Mouse (Mus musculus) CD4-positive, CD25-positive, alpha-beta regulatory T cell, adult 2 months (primary cell): ENCODE measurements around the gene Itgb6.

Experiments
- DNase-seq: peaks from one replicate; pipeline ENCODE4 v3.0.0-alpha.2; 2012; ENCODE audit warnings: low read depth, low spot score

Itgb6 gene

DNA sequence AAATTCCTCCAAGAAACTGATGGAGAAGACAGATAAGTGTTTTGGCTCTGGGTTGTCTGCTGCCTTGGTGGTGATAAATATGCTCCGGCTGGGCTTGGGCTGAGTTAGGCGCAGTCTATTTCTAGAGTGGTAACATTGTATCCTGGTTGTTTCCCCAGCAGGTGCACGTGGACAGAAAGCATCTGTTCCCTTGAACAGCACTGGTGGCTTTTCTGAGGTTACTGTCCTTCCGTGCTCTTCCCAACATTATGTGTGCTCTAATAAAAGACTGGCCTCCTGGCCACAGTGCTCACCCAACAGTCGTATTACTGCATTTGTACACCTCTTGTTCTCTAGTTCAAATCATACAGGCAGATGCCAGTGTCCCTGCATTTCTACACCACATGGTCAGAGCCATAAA, 9.6 kb downstream of the Itgb6 start:
- no peak for DNase-seq

DNA sequence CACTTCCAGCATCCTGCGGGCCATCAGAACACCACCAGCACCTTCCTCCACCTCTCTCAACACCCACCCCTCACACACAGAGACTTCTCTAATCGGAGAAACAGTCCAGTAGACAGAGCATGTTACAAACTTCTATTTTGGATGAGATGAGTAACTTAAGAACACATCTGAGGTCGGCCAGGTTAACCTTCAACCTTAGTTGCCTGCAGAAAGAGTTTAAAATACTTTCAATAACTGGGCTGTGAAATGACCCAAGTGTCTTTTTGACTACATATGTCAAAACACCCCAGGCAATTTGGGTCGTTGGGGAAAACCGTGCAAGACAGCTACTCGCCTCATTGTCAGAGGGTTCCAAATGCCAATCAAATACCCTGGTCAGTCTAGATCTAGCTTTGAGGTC, 10.0 kb downstream of the Itgb6 start:
- DNase-seq = no peak

- peak; percentile 16 for DNase-seq
These were observed 11.2 kb downstream of the Itgb6 start for GRCm38 (mm10) chr2:60711098-60711880.

GRCm38 (mm10) chr2:60710317-60710716, 12.1 kb downstream of the Itgb6 start:
- DNase-seq = no peak

DNA sequence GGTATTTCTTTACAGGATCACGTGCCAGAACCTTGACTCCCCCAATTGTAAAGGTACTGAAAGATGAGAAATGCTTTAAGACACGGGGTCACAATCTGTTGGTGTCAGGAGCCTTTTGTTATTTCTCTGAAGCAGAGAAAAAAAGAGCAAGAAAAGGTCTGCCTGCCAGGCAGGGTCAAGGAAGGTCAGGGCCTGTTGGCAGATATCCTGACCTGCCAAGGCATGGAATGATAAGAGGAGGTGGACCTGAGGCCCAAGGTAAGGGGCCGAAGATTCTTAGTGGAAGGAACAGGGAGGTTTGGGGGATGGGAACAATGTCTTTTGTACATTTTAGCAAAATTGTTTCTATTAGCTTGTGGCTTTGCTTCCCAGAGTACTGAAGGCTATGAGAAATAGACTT, 13.8 kb downstream of the Itgb6 start:
- DNase-seq = no peak

- DNase-seq = no peak
These were observed 15.6 kb downstream of the Itgb6 start for GRCm38 (mm10) chr2:60706866-60707265.

DNA sequence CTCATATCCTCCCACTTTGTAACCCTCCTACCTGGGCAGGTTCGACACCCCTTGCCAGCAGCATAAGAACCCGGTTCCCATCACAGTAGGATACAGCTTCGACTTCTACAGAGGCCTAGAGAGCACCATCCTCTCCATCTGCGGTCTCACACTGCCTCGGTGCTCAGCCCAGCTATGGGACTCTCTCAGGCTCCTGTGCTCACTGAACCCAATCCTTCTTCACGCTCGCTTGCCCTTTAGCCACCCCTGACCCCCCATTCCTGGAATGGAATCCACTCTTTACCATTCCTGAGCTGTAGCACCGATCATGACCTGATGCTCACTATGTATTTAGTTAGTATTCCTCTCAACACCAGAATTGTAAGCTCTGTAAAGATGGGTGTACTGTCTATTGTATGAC, 17.0 kb downstream of the Itgb6 start:
- DNase-seq = no peak

DNA sequence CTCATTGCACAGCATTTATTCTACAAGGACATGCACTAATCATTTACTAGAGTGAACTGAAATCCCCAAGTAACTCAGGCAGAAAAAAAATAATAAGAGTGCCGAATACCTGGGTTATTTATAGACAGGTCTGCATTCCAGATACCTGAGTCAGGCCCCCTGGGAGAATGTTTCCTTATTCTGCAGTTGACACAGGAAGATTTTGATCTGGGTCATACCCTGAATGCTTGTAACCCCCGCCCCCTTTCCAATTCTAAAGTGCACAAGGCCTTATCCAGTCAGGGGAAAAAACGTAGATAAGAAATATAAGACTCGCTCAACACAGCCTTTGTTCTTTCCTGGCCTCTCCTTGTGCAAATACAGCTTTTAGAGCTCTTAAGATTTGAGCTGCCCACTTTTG, 19.1 kb downstream of the Itgb6 start:
- DNase-seq = no peak

DNA sequence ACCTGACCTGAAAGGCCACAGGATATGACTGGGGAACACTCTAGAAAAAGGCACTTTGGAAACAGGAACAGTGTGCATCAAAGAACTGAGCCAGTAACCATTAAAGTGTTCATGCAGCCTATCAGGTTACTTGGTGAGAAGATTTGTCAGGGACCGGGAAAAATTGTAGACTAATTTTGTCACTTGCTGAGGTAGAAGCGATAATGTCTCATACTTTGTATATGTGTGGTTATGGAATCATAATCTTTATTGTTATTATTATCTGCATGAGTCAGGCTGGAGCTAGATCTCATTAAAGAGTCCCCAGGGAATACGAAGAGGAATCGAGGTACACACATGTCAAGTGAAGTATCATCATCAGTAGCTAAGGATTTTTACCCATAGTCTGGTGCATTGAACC, 21.5 kb downstream of the Itgb6 start:
- DNase-seq = no peak

- no peak for DNase-seq
These were observed 22.4 kb downstream of the Itgb6 start for GRCm38 (mm10) chr2:60700013-60700412.

DNA sequence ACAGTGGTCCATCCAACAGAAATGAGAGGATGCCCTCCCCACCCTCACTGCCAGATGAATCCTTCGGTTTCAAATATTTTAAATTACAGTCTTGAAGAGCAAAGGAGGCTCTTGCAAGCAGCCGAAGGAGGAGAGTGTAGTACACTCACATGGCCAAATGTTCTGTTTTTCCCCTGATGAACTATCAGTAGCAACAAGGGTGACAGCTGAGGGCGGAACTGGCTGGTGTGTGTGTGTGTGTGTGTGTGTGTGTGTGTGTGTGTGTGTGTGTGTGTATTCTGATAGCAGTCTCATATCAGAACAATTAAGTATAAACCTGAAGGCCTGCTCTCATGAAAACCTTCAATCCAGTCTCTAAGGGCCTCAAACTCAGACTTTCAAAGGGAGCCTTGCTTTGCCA, 22.9 kb downstream of the Itgb6 start:
- no peak for DNase-seq

DNA sequence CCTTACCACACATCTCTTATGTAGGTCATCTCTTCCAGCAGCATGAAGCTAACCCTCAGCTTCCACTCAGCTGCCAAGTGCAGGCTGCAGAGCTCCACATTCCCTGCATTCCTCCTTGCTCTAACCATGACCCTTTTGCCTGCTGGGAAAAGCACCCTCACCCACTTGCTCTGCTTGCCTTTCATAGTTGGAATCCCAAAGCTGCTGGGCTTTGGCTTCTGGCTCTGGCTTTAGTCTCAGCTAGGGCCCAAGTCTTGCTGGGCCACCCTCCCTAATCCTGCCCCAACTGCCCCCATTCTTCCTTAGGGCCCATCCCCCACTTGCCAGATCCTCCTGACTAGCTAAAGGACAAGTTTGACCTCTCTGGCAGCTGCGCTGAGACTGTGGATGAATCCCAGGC, 24.3 kb downstream of the Itgb6 start:
- no peak for DNase-seq

GRCm38 (mm10) chr2:60697530-60697929, 24.9 kb downstream of the Itgb6 start:
- DNase-seq = no peak

- no peak for DNase-seq
These were observed 25.9 kb downstream of the Itgb6 start for GRCm38 (mm10) chr2:60696559-60696958.

DNA sequence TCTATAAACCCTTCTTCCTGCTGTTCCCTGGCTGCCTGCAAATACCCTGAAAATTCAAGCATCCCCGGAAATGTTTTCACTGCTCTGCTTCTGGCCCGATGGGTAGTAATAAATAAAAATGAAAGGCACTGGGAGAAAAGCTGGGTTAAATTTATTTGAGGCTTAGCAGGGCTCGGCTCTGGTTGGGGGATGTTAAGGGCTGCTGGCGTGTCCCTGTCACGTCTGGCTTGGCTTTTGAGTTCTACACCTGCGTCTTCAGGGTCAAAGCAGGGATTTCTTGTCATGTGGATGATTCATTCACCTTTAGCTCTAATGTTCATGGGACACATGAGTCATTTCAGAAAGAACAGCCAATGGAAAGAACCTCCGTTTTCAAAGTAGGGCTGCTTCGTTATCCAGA, 26.7 kb downstream of the Itgb6 start:
- DNase-seq = no peak

- DNase-seq = no peak
These were observed 27.9 kb downstream of the Itgb6 start for GRCm38 (mm10) chr2:60694563-60694962.

DNA sequence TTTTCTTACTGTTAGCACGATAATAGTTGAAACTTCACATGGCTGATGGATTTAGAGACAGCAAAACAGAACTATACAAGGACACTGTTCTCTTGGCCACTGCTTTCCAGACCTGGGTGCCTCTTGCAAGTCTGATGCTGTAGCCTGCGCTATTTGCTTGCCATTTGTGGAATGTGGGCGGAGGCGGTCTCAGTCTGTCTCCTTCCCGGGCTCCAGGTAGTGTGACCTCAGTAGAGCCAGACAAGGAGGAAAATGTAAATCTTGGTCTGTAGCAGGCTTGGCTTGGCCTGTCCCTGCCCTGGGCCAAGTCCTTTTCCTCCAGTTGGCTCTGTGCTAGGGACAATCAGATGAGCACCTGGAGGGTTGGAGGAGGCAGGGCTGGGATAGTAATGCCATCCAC, 30.2 kb downstream of the Itgb6 start:
- no peak for DNase-seq

GRCm38 (mm10) chr2:60690212-60690611, 32.2 kb downstream of the Itgb6 start:
- no peak for DNase-seq

DNA sequence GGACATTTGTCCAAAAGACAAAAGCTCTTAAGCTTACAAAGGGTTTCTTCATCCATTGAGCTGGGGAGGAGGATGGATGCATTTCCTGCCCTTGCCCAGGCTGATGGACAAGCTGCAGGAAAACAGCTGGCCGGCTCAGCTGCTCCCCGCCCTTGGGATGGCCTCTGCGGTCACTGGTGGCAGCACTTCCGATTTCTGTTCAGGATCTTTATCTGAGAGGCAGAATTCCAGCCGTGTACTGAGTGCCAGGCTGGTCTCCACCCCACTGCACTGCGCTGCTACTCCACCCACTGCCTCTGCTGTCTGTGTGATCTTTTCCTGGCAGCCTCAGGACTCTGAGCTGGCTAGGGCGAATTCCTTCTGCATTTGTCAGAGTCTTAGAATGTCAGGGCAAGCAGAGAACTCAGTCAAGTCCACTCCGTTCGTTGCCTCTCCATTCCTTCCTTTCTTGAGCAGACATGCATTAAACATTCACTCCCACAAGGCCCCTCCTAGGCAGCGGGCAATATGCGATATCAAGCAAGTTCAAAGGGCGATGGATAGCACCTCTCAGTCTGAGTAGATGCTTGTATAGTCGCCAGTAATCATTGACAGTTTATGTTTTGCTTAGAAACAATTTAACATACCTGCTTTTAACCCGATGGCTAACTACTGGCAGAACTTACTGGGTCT, 33.4 kb downstream of the Itgb6 start:
- no peak for DNase-seq

DNA sequence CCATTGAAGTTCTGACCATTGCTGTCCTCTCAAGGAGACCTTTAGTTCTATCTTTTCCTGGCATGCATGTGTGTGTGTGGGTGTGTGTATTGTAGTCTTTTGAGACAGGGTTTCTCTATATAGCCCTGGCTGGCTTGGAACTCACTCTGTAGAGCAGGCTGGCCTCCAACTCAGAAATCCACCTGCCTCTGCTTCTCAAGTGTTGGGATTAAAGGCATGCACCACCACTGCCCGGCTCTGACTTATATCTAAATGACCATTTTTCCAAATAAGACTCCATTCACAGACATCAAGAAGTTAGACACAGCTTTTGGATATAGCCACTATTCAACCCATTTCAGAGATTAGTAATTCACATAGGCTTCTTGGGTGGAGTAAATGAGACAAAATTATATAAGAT, 34.3 kb downstream of the Itgb6 start:
- DNase-seq = no peak

DNA sequence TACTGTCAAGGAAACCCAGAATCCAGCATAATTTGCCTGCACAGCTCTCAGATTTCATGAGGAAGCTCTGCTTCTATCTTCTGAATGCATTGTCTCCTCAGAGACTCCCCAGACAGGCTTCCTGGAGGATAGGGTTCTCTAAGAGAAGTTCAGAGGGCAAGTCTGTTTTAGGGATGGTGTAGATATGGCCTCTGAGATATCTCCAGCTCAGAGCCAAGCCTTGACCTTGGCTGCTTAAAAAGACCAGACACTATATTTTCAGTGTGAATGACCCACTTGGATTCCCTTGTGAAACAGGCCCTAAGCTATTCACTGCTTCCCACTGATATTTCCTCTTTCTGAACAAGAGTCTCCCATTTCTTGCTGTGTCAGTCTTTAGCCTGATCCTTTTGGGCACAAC, 36.5 kb downstream of the Itgb6 start:
- no peak for DNase-seq

DNA sequence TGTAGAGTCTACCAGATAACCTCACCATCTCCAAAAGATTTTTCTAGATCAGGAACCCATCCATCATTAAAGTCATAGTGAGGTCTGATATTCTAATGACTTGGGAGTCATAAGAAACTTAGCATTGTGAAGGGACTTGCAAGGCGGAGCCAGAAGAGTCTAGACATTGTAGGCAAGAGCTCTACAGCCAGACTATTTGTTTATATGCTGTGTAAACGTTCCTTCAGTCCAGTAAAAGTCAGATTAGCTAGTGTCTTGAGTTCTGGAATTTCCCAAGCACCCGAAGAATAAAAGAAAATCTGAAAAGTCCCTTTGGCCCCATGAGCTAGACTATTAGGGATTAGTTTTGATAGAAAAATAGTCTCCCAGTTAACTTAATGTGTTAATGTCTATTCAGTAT, 38.3 kb downstream of the Itgb6 start:
- DNase-seq = no peak

DNA sequence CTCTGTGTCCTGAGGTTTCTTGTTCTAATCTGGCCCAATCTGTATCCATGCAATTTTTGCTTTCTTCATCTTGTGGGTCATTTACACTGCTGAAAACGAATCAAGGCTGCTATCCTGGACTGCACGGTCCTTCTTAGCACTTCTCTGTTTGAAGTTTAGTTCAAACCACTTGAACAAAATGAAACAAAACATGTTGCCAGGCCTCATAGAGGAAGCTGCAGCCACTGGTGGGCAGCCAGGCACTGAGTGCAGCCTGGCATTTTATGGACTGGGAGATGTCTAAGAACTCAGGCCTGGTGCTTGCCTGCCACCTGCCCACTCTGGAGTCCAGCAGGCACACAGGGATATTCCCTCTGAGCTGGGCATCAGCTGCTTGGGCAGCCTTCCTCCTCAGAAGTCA, 39.9 kb downstream of the Itgb6 start:
- DNase-seq = no peak
